Mouse (Mus musculus) mature B cell (primary cell): ENCODE data around the gene Zbp1.

Source experiments
- in situ Hi-C: fragments of 300-500 bp; cut with MboI; formaldehyde crosslinking; loops from 2 replicates; pipeline ENCODE4 v1.14.3; 2019

Gene Zbp1

DNA sequence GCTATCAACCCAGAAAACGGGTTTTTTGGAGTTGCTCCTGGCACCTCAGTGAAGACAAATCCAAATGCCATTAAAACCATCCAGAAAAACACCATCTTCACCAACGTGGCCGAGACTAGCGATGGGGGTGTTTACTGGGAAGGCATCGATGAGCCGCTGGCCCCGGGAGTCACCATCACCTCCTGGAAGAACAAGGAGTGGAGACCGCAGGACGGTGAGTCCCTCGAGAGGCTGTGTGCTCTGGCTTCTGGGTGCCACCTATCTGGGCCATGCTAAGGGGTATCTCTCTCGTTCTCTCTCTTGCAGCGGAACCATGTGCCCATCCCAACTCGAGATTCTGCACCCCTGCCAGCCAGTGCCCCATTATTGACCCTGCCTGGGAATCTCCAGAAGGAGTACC is 61.8 kb downstream of the Zbp1 start:
- in situ Hi-C loops, result no loop called here
